Mouse (Mus musculus) olfactory bulb, adult 2 months (tissue): ENCODE measurements around the gene Sirt2.

ENCODE experiments used
- CTCF ChIP-seq: fragments of 200-500 bp; IDR thresholded peaks from 2 replicates; pipeline ENCODE4 v1.5.1; 2012; ENCODE audit warnings: low read depth, mild to moderate bottlenecking, low read length, moderate library complexity; ENCODE audit not compliant: insufficient read depth
- POLR2A ChIP-seq: fragments of 200-500 bp; IDR thresholded peaks from 2 replicates; pipeline ENCODE4 v1.6.1; 2012; ENCODE audit warnings: mild to moderate bottlenecking, low read depth, low read length, moderate library complexity; ENCODE audit not compliant: insufficient read depth

DNA sequence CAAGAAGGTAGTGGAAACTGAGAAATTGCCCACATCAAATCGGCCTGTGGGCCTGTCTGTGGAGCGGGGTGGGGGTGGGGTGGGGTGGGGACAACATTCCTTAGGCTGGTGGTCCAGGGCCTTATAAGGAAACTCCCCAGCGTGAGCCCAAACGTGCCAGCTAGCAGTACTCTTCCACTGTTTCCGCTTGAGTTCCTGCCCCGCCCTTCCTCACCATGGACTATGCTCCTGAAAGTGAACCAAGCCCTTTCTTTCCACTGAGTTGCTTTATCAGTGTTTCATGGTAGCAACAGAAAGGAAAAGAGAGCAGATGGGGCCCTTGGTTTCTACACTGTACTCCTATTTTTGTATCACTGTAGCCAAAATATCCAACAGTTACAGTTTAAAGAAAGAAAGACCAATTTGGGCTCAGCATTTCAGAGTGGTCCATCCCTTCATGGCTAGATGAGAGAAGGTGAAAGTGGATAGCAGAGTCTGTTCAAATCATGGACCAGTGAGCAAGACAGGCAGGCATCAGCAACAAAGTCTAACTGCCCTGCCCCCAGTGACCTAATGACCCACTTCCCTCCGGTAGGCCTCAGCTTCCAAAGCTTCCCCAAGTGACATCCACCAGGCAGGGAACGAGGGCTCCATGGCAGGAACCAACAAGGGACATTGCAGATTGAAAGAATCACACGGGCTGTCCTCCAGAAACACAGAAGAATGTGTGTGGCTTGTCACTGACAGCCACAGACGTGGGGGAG is 36.5 kb downstream of the Sirt2 start:
- TF ChIP-seq CTCF (no peak), POLR2A (no peak)
